24 mouse cellular contexts compared by ENCODE assay signal in genomic region chr9:45254021-45254420, GRCm38 (mm10). TPM values are rescaled to one million over a fixed set of nuclear protein-coding genes. Genes with fewer than 3 reads are reported as not detected.
DNase-seq lines count a peak whose midpoint lies in the region; TF ChIP-seq lines count a peak whose summit lies in the region.
"Had no signal": no experiment of that assay in that cellular context is flagged by ENCODE, and none has a peak within 500 bp of the region (broad histone marks: within the 10 kb centered on the region; RNA-seq: fewer than 3 reads in every experiment).

No protein-coding gene starts in this region.

- TF ChIP-seq CTCF in kidney, adult 2 months (conservative IDR thresholded peaks at IDR 0.05; ENCODE audit: insufficient read depth, insufficient read length, low read depth, low read length): no peak
- no peak for TF ChIP-seq CTCF in spleen, adult 2 months (IDR thresholded peaks at IDR 0.05; ENCODE audit: extremely low read depth, insufficient read depth, insufficient read length, insufficient replicate concordance)

- WGBS in kidney, adult 2 months: 52% methylated on average over 6 of the region's 6 CpGs
- WGBS in spleen, adult 2 months: 74% methylated on average over 6 of the region's 6 CpGs

- peak; percentile 4 for DNase-seq in cerebellum, adult 9-11 months
- DNase-seq in cerebellum, postnatal 25 days: no peak
- DNase-seq in kidney, adult 2 months: peak; percentile 43
- no peak for DNase-seq in kidney, postnatal 4 days
- peak; percentile 27 for DNase-seq in kidney, postnatal 10 days
- no peak for DNase-seq in kidney, adult 18-20 months
- no peak for DNase-seq in spleen, adult 2 months (ENCODE audit: low read depth in 1 of 2, low spot score in 2 of 2)
- DNase-seq in spleen, postnatal 36 days (ENCODE audit: low spot score in 2 of 2): no peak
- DNase-seq: adrenal gland, adult 8-10 months; adrenal gland, postnatal 14 days; adrenal gland, postnatal 36 days; B cell, adult 2 months; cerebellum, adult 11-12 months; cerebellum, adult 9-10 months had no signal

- no peaks in the 10 kb centered on the region for H3K27me3 ChIP-seq in kidney, adult 2 months (replicated peaks; ENCODE audit: control insufficient read depth, insufficient read depth, low read length)
- H3K27me3 ChIP-seq in spleen, adult 2 months (ENCODE audit: control insufficient read depth, insufficient read depth, low read length): no peaks in the 10 kb centered on the region
- H3K27me3 ChIP-seq: CH12.LX; embryonic facial prominence, embryonic 12.5 days; forebrain, embryonic 13.5 days; forebrain, embryonic 15.5 days had no signal

- TF ChIP-seq POLR2A in kidney, adult 2 months (IDR thresholded peaks at IDR 0.05; ENCODE audit: low read depth, low read length): no peak
- TF ChIP-seq POLR2A in spleen, adult 2 months (IDR thresholded peaks at IDR 0.05; ENCODE audit: low read depth, low read length): no peak

- no peak overlapping the region for H3K4me3 ChIP-seq in kidney, adult 2 months (ENCODE audit: insufficient read depth, low read depth, low read length)
- H3K4me3 ChIP-seq in spleen, adult 2 months (ENCODE audit: extremely low read depth, insufficient read depth, insufficient read length): no peak overlapping the region
- H3K4me3 ChIP-seq: embryonic facial prominence, embryonic 10.5 days; embryonic facial prominence, embryonic 12.5 days; forebrain, embryonic 13.5 days; forebrain, embryonic 15.5 days had no signal

- no peaks in the 10 kb centered on the region for H3K4me1 ChIP-seq in kidney, adult 2 months (ENCODE audit: control insufficient read depth, insufficient read depth, low read length)
- H3K4me1 ChIP-seq in spleen, adult 2 months (ENCODE audit: control insufficient read depth, insufficient read depth, insufficient read length): peaks cover 30% of the 10 kb centered on the region
- H3K4me1 ChIP-seq: embryonic facial prominence, embryonic 12.5 days; forebrain, embryonic 13.5 days; forebrain, embryonic 15.5 days had no signal

- no peaks in the 10 kb centered on the region for H3K36me3 ChIP-seq in kidney, adult 2 months (ENCODE audit: control insufficient read depth, insufficient read depth, low read length)
- H3K36me3 ChIP-seq in spleen, adult 2 months (ENCODE audit: control insufficient read depth, insufficient read depth, low read length): peaks cover 48% of the 10 kb centered on the region
- H3K36me3 ChIP-seq: embryonic facial prominence, embryonic 10.5 days; embryonic facial prominence, embryonic 12.5 days; forebrain, embryonic 15.5 days; G1E had no signal

- H3K27ac ChIP-seq in kidney, adult 2 months (ENCODE audit: insufficient read depth, low read depth, low read length): no peak overlapping the region
- peak overlapping the region; percentile 44 for H3K27ac ChIP-seq in spleen, adult 2 months (ENCODE audit: insufficient read depth, low read length)
- H3K27ac ChIP-seq: embryonic facial prominence, embryonic 10.5 days; embryonic facial prominence, embryonic 12.5 days; forebrain, embryonic 13.5 days; forebrain, embryonic 15.5 days had no signal

RNA-seq across cellular contexts. Expression of gene Il10ra, which starts 14.9 kb away (rescaled TPM):
- polyA plus RNA-seq in kidney, adult 2 months (2012; rRNA removed): 3.3 and 5.3 TPM in 2 replicates
- polyA plus RNA-seq in spleen, adult 2 months (2012; rRNA removed): 60.6 and 65.1 TPM in 2 replicates
- polyA plus RNA-seq: Patski had no signal

RNA-seq across cellular contexts. Expression of gene Tmprss4, which starts 50.1 kb away (rescaled TPM):
- 1.2 and 1.5 TPM in 2 replicates for polyA plus RNA-seq in kidney, adult 2 months (2012; rRNA removed)
- 0.33 and 0.52 TPM in 2 replicates for polyA plus RNA-seq in spleen, adult 2 months (2012; rRNA removed)
- polyA plus RNA-seq: activated CD4-positive, CD25-positive, alpha-beta regulatory T cell, adult 4 months; CD4-positive, CD25-positive, alpha-beta regulatory T cell, adult 4 months; forebrain, embryonic 11.5 days; forebrain, embryonic 13.5 days; forebrain, embryonic 15.5 days; G1E; Patski had no signal

Comparison
In these comparisons a context has a peak if more than half of its experiments do, and no peak if none do; other contexts are left out.
1. DNase-seq: peak in cerebellum, adult 9-11 months (single experiment), kidney, adult 2 months (single experiment) and kidney, postnatal 10 days (single experiment); none in cerebellum, postnatal 25 days (0 of 2), kidney, postnatal 4 days (0 of 2), kidney, adult 18-20 months (single experiment), spleen, adult 2 months (0 of 2) and spleen, postnatal 36 days (0 of 2).